Mouse (Mus musculus) ovary, adult 10 weeks (tissue): ENCODE measurements around the gene Defa17. TPM values are rescaled to one million over a fixed set of nuclear protein-coding genes. Genes with fewer than 3 reads are reported as not detected.

Experiments
- polyA plus RNA-seq: library from polyadenylated mRNA; stranded (reverse); fragments of 350-450 nt; fragmentation: Illumina TruSeq; extraction: RNeasy Lipid Tissue Mini Kit (QIAGEN cat#74804); gene quantifications from one replicate; pipeline ENCODE4 v1.2.3, GENCODE M21; 2014

Defa17 gene
- not detected for polyA plus RNA-seq

GRCm38 (mm10) chr8:21655480-21655879 is at the start of gene Defa17:
Gene Defa17, plus strand, starts transcription at chr8:21655780.

DNA sequence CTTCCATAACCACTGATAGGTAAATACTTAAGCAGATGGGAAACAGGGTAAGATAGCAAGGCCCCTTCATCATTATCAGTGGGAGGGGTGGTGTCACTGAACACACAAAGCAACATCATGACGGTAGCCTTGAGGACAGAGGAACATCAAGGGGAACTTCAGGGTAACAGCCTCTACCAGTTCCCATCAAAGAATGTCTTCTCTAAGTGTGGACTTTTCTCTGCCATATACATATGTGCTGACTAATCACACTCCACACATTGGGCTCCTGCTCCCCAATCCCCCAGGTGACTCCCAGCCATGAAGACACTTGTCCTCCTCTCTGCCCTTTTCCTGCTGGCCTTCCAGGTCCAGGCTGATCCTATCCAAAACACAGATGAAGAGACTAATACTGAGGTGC is 37.7 kb upstream of the Defa17 start, which contains the start of gene Defa26:
Gene Defa26 (plus strand): TSS at position 301 of the 400 bp plus-strand sequence.

GRCm38 (mm10) chr8:21665497-21665896 is 9.9 kb downstream of the Defa17 start, which contains the start of gene Defa34:
Gene Defa34, plus strand, starts transcription at chr8:21665797.

GRCm38 (mm10) chr8:21703545-21703944 is 48.0 kb downstream of the Defa17 start, which contains the start of gene AY761184:
Gene AY761184, minus strand, starts transcription at chr8:21703645.

Other genes starting within 250 kb of the Defa17 start
- not detected for gene Defa36, start 228.4 kb upstream of the Defa17 start, polyA plus RNA-seq
- gene Gm7849, start 199.2 kb upstream of the Defa17 start, polyA plus RNA-seq = not detected
- gene Defa20, start 146.5 kb upstream of the Defa17 start, polyA plus RNA-seq = not detected
- gene Defa32, start 126.7 kb upstream of the Defa17 start, polyA plus RNA-seq = not detected
- gene Defa37, start 90.4 kb upstream of the Defa17 start, polyA plus RNA-seq = not detected
- gene Defa28, start 72.8 kb upstream of the Defa17 start, polyA plus RNA-seq = not detected
- not detected for gene Gm7861, start 61.3 kb upstream of the Defa17 start, polyA plus RNA-seq
- not detected for gene Defa26, start 37.6 kb upstream of the Defa17 start, polyA plus RNA-seq
- gene Defa34, start 10.0 kb downstream of the Defa17 start, polyA plus RNA-seq = not detected
- not detected for gene AY761184, start 47.9 kb downstream of the Defa17 start, polyA plus RNA-seq
- gene Defa24, start 78.7 kb downstream of the Defa17 start, polyA plus RNA-seq = not detected
- not detected for gene Defb50, start 167.8 kb downstream of the Defa17 start, polyA plus RNA-seq
- not detected for gene Defb2, start 184.1 kb downstream of the Defa17 start, polyA plus RNA-seq
- gene Defb10, start 203.1 kb downstream of the Defa17 start, polyA plus RNA-seq = not detected
- not detected for gene Defb9, start 229.6 kb downstream of the Defa17 start, polyA plus RNA-seq